Mouse (Mus musculus): ENCODE results near the gene Cckbr.

DNA sequence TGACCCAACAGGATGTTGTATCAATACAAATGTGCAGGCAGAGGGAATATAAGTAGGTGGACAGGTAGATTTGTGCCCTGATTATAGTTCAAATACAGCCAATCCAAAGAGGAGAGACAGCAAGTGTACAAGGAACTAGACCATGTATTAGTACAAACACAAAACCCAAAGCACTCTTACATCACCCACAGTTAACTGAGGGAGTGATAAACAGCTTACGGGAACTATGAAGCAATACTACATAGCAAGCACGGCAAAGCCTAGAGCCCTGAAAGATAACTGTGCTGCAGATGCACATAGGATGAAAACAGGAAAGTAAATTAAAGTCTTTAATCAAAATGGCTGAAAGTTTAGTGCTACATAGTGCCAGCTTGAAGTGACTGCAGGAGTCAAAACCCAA is 37.8 kb upstream of the Cckbr start:
- TF ChIP-seq CTCF (IDR thresholded peaks at IDR 0.05; ENCODE audit: low read depth) (no peak), EP300 (optimal IDR thresholded peaks at IDR 0.05) (no peak)

All from stomach, postnatal 0 days (tissue).